Mouse (Mus musculus) brain, embryonic 14.5 days (tissue): Measurements from ENCODE around the gene Pde1b.

Experiments
- CTCF ChIP-seq: fragments of 200-500 bp; IDR thresholded peaks from 2 replicates; pipeline ENCODE4 v1.5.1; 2012; ENCODE audit warnings: inconsistent platforms, mild to moderate bottlenecking, moderate library complexity, borderline replicate concordance; ENCODE audit not compliant: insufficient read depth, insufficient read length; ENCODE audit errors: extremely low read depth
- POLR2A ChIP-seq: fragments of 200-500 bp; IDR thresholded peaks from 2 replicates; pipeline ENCODE4 v1.6.1; 2012; ENCODE audit warnings: mild to moderate bottlenecking, inconsistent platforms, borderline replicate concordance; ENCODE audit not compliant: poor library complexity, insufficient read depth, insufficient read length, severe bottlenecking; ENCODE audit errors: extremely low read depth

DNA sequence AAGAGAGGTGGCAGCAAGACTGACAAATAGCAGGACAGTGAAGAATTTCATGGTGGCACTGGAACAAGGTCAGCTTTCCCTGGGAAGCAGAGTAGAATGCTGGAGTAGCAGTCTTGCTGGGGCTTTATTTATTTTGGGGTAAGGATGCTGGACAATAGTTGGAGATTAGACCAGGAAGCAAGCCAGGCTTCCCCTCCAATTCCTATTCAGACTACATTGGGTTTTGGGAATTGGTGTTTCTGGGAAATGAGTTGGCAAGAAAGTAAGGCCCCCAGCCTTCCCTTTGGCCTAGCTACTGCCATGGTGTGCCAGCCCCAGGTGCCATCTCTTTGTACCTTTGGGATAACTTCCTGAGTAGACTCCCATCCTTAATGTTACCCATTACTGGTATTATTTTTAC lies 62.1 kb downstream of the Pde1b start, which contains the start of gene Glycam1:
- TF ChIP-seq CTCF (no peak), POLR2A (no peak)
